Mouse (Mus musculus) kidney, embryonic 15.5 days (tissue): ENCODE data around the gene Hus1. TPM values are rescaled to one million over a fixed set of nuclear protein-coding genes. Genes with fewer than 3 reads are reported as not detected.

Source experiments
- polyA plus RNA-seq: library from polyadenylated mRNA; unstranded; fragments of >200 nt; fragmentation: Nextera tagmentation; extraction: Ambion mirVana; gene quantifications from 2 replicates; pipeline ENCODE4 v1.2.1, GENCODE M21; 2015

Hus1 gene
- polyA plus RNA-seq, 1 experiment from 2014 or later: 22.1 TPM

Other genes starting within 250 kb of the Hus1 start
- 0.21 and 0.44 TPM in 2 replicates for gene Pkd1l1, start 37.9 kb downstream of the Hus1 start, polyA plus RNA-seq
- gene Gm11992, start 37.4 kb upstream of the Hus1 start, polyA plus RNA-seq: 3.2 and 3.8 TPM in 2 replicates
- not detected in 2 replicates for gene Sun3, start 37.8 kb upstream of the Hus1 start, polyA plus RNA-seq
- 11.4 and 12.4 TPM in 2 replicates for gene Upp1, start 106.9 kb upstream of the Hus1 start, polyA plus RNA-seq
- gene Abca13, start 180.8 kb upstream of the Hus1 start, polyA plus RNA-seq: 0.16 and 0.17 TPM in 2 replicates